Mouse (Mus musculus): Measurements from ENCODE around the gene Glycam1.
"Not testable (repeated sequence)": the region's sequence is repeated elsewhere in the genome, so short reads cannot be mapped to it uniquely, and the experiment has no call there.

The Glycam1 gene

GRCm38 (mm10) chr15:103564981-103565380, at the start of gene Glycam1:
Gene Glycam1 (minus strand): TSS chr15:103565081.
- DNase-seq (ENCODE audit: low spot score), result no peak

GRCm38 (mm10) chr15:103604481-103604880, 39.6 kb upstream of the Glycam1 start:
- DNase-seq (ENCODE audit: low spot score), result no peak

DNA sequence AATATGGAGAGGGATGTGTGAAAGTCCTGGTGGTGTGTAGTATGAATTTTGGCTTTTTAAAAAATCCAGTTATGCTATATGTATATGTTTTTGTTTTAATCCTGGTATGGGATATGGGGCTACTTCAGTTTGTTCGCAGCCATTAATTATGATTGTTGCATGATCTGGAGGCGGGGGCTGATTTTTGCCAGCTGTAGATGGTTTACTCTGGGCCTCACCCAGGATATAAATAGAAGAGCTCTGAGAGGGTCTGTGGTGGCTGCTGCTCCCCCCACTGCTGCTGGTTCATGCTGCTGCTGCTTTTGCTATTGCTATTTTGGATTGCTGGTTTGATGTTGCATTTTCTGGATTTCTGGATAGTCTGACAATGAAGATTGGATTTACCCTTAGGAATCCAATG, 25.9 kb upstream of the Glycam1 start:
- DNase-seq (ENCODE audit: low spot score), result no peak

GRCm38 (mm10) chr15:103587752-103588151, 22.9 kb upstream of the Glycam1 start:
- not testable (repeated sequence) for DNase-seq (ENCODE audit: low spot score)

GRCm38 (mm10) chr15:103585876-103586275, 21.0 kb upstream of the Glycam1 start:
- DNase-seq (ENCODE audit: low spot score), result no peak

GRCm38 (mm10) chr15:103552096-103552690, 12.7 kb downstream of the Glycam1 start:
- DNase-seq (ENCODE audit: low spot score), result peak; percentile 84

- no peak for DNase-seq (ENCODE audit: low spot score)
Measured at GRCm38 (mm10) chr15:103551053-103551452, 13.8 kb downstream of the Glycam1 start.

- DNase-seq (ENCODE audit: low spot score), result no peak
Measured at GRCm38 (mm10) chr15:103549475-103549874, 15.4 kb downstream of the Glycam1 start.

- DNase-seq (ENCODE audit: low spot score), result no peak
Measured at GRCm38 (mm10) chr15:103547983-103548382, 16.9 kb downstream of the Glycam1 start.

- no peak for DNase-seq (ENCODE audit: low spot score)
Measured at GRCm38 (mm10) chr15:103542526-103542925, 22.4 kb downstream of the Glycam1 start.

GRCm38 (mm10) chr15:103540646-103541045, 24.2 kb downstream of the Glycam1 start:
- no peak for DNase-seq (ENCODE audit: low spot score)

- DNase-seq (ENCODE audit: low spot score), result no peak
Measured at GRCm38 (mm10) chr15:103539259-103539658, 25.6 kb downstream of the Glycam1 start.

DNA sequence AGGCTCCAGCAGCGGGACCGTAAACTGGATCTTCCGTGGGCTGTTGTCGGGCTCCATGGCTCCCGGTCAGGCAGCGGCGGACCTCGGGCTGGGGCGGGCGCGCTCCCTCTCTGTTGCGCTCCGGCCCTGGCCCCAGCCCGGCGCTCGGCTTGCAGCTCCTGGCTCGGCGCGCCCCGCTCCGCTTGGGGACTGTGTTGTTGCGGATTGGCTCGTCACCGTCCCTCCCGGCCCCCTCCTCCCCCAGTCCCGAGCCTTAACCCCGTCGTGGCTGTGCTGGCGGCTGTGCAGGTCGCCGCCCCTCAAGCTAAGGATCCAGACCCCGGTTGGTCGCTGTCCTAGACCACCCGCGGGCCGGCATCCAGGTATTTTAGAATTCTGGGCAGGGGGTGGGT, 27.1 kb downstream of the Glycam1 start, which contains the start of gene Ppp1r1a:
Gene Ppp1r1a (minus strand): TSS at position 182 of the 392 bp plus-strand sequence.
- DNase-seq (ENCODE audit: low spot score), result no peak

DNA sequence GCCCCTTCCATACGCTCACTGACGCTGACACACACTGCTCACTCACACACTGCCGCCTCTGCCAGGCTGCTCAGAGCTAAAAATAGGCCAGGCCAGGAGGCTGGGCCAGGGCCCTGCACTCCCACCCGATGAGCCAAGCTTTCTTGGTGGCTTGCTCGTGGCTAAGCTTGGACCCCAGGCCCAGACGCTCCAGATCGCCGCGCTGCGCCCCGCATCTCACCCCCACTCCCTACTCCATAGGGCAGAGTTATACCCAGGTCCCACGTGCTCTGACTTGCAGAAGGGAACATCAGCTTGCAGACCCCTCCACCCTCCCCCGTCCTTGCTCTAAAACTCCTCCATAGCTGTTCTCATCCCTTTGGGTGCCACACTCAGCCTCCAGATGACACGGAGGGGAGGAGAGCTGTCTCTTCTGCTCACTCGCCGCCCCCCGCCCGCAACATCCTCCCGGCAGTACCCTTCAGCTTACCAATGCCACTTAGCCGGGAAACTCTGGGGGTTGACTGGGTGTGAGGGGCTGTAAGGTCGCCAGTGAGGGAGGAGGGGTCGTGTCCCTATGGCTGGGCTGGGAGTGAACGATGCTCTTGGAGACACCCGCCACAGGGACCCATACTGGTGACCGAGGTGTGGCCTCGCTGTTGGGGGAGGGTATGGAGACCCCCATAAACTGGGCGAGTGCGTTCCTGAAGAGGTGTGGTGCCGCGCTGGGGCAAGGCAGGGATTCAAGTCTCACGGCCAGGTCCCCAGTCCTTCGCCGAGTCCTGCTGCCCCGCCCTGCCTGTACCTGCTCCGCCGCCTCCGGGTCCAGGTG, 27.7 kb downstream of the Glycam1 start:
- DNase-seq (ENCODE audit: low spot score), result no peak

DNA sequence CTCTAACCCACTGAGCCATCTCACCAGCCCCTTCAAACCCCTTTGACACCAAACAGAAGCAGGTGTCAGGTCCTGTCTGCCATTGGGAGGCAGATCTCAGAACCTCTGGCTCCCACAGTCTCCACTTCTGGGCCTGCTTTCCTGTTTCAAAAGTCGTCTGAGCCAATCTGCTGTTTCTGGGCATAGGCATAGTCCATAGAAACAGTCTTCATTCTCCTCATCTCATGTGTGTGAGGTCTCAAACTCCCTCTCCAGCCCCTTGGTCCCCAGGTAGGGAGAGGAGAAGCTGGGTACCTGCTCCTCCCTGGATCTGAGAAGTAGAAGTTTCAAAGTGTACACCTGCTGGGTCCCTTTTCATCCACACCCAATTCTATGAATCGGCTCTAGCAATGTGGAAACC, 28.4 kb downstream of the Glycam1 start:
- DNase-seq (ENCODE audit: low spot score), result no peak

- DNase-seq (ENCODE audit: low spot score), result no peak
Measured at GRCm38 (mm10) chr15:103535786-103536185, 29.1 kb downstream of the Glycam1 start.

- no peak for DNase-seq (ENCODE audit: low spot score)
Measured at GRCm38 (mm10) chr15:103535030-103535429, 29.9 kb downstream of the Glycam1 start.

DNA sequence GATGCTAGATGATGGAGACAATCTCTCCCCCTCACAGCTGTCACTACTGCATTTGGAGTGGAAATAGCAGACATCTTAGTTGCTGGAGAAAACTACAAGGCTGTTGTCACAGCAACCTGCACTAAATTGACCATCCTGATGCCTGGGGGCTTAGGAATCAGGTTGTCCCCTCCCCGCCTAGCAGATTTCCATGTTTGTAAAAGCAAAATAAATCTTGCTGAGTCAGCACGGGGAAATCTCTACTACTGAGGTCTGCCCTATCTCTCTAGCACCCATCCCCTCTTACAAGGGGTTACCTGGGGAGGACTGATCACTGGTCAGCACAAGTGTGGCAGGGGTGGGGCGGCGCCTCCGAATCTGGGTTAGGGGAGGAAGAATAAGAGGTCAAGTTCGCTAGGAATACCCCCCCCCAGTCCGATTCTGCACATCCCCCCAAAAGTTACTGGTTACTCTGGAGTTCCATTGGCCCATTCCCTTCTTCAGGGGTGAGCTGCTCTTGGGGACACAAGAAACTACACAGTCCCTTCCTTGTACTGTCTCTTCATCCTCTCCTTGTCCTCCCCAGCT, 30.7 kb downstream of the Glycam1 start:
- no peak for DNase-seq (ENCODE audit: low spot score)

DNA sequence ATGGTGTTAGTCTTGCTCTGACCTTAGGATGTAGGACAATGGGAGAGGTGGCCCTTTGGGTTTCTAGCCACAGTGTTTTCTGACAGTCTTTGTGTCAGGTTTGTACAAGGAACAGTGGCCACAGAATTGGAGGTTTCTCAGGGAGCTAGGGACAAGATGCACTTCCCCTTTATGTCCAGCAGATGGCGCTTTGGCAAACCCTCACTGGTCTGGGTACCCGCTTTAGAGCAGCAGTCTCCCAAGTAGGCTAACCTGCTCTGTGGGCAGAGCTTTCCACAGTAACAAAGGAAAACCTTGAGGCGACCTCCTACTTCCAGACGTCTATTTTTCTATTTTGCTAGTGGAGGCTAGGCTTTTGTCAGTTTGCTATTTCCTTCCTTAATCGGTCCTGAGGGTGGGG, 34.5 kb downstream of the Glycam1 start:
- peak; percentile 79 for DNase-seq (ENCODE audit: low spot score)

DNA sequence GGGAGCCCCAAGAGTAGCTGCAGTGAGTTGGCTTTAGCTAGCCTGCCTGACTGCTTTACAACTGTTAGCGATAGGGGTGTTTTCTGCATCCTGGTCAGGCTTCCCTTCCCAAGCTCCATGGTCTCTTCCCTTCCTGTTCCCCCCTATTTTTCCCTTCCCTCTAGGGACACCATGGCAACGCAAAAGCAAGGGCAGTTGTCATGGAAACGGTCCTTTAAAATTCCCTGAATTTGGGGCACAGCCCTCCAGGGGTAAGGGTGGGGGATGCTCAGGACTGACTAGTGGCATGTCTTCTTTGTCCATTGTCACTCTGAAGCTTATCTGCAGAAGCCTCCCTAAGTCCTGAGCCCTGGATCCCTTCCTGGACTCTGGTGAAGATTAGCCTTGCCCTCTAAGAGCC, 41.7 kb downstream of the Glycam1 start:
- DNase-seq (ENCODE audit: low spot score), result no peak

DNA sequence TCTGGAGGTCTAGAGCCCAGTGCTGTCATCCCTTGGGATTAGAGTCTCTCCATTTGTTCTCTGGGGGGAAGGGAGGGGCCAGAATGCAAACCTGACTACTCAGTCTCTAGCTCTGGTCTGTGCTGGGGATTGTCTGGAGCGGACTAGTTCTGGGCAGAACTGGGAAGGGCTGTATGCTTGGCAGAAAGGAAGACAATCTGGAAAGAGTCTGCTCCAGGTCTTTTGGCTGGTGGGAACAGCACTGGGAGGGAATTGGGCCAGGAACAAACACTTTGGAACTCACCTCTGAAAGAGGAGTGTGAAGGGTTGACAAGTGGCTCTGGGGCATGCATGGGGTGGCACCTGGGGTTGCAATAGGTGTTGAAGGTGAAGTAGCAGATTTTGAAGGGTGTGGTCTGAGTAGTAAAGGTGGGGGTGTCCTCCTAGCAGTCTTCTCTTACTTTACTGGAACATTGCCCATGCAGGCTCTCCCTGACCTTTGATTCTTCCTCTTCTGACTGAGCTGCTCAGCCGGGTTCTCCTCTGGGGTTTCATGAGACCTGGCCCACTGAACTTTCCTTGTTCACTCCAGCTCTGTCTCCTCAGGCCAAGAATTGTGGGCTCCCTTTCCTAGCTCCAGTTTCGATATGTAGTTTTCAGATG, 42.3 kb downstream of the Glycam1 start:
- no peak for DNase-seq (ENCODE audit: low spot score)
